Mouse (Mus musculus): ENCODE measurements around the gene Ccdc71.

GRCm38 (mm10) chr9:108486973-108487530 is 26.7 kb downstream of the Ccdc71 start:
- no peak for TF ChIP-seq CTCF (IDR thresholded peaks at IDR 0.05)
- TF ChIP-seq EP300 (IDR thresholded peaks at IDR 0.05; ENCODE audit: insufficient read depth, low read depth, low read length), result no peak
- no peak for TF ChIP-seq POLR2A (IDR thresholded peaks at IDR 0.05; ENCODE audit: insufficient read depth, low read depth, low read length)
